Mouse (Mus musculus) midbrain, embryonic 14.5 days (tissue): ENCODE measurements around the gene Stim1. TPM values are rescaled to one million over a fixed set of nuclear protein-coding genes. Genes with fewer than 3 reads are reported as not detected.

ENCODE experiments used
- ATAC-seq: fragments of 200-750 bp; cut with Nextera tagmentation; 2 replicates; pipeline ENCODE4 v1.8.0; 2017; ENCODE audit warnings: moderate number of reproducible peaks, moderate library complexity; ENCODE audit not compliant: low FRiP score, low TSS enrichment
- DNase-seq: peaks from one replicate; pipeline ENCODE4 v3.0.0-alpha.2; 2015
- H3K27ac ChIP-seq: fragments of 300-500 bp; sonication (generic); replicated peaks from 2 replicates; pipeline ENCODE4 v1.5.1; 2014; ENCODE audit warnings: mild to moderate bottlenecking, low read depth, low read length, moderate library complexity
- H3K27me3 ChIP-seq: fragments of 300-500 bp; sonication (generic); 2 replicates; pipeline ENCODE4 v1.6.1; 2014; ENCODE audit warnings: low read length, control low read depth, mixed read lengths; ENCODE audit not compliant: control insufficient read depth, insufficient read depth
- H3K36me3 ChIP-seq: fragments of 300-500 bp; sonication (generic); 2 replicates; pipeline ENCODE4 v1.6.1; 2014; ENCODE audit warnings: low read length, control low read depth; ENCODE audit not compliant: control insufficient read depth, insufficient read depth
- H3K4me1 ChIP-seq: fragments of 300-500 bp; sonication (generic); 2 replicates; pipeline ENCODE4 v1.6.1; 2014; ENCODE audit warnings: mild to moderate bottlenecking, antibody characterized with exemption, low read length, control low read depth; ENCODE audit not compliant: control insufficient read depth, insufficient read depth
- H3K4me2 ChIP-seq: fragments of 300-500 bp; sonication (generic); 2 replicates; pipeline ENCODE4 v1.6.1; 2014; ENCODE audit warnings: mild to moderate bottlenecking, low read length, moderate library complexity
- H3K4me3 ChIP-seq: fragments of 300-500 bp; sonication (generic); replicated peaks from 2 replicates; pipeline ENCODE4 v1.5.1; 2014; ENCODE audit warnings: low read depth, low read length
- H3K9ac ChIP-seq: fragments of 300-500 bp; sonication (generic); replicated peaks from 2 replicates; pipeline ENCODE4 v1.6.1; 2014; ENCODE audit warnings: mild to moderate bottlenecking, low read length, moderate library complexity
- H3K9me3 ChIP-seq: fragments of 300-500 bp; sonication (generic); 2 replicates; pipeline ENCODE4 v1.6.1; 2016; ENCODE audit warnings: low read length, control low read depth, mixed read lengths; ENCODE audit not compliant: control insufficient read depth
- WGBS: fragments of 180-500 bp; shearing (Covaris S2); extraction: QIAGEN DNeasy Blood & Tissue Kit; methylation state at CpG from one replicate; pipeline ENCODE4 v1.1.7; 2014; 5-methylcytosine and 5-hydroxymethylcytosine counted together
- polyA plus RNA-seq: library from polyadenylated mRNA; unstranded; fragments of >200 nt; fragmentation: Nextera tagmentation; extraction: Ambion mirVana; gene quantifications from 2 replicates; pipeline ENCODE4 v1.2.1, GENCODE M21; 2014

Stim1 gene
- polyA plus RNA-seq, 1 experiment from 2014 or later = 11.3 TPM

- Histone ChIP-seq H3K9ac (no peak overlapping the region), H3K4me3 (no peak overlapping the region), H3K27ac (no peak overlapping the region), H3K9me3 (no peaks in the 10 kb centered on the region), H3K27me3 (0 out of 2 replicates have a peak, but pooled peaks cover 4% of the 10 kb centered on the region), H3K4me2 (no peak overlapping the region), H3K4me1 (peaks cover 6% of the 10 kb centered on the region), H3K36me3 (no peaks in the 10 kb centered on the region)
- 93% methylated on average over 3 of the region's 3 CpGs for WGBS
- DNase-seq (no peak), ATAC-seq (no peak)
Observed at GRCm38 (mm10) chr7:102272422-102272948, 4.9 kb downstream of the Stim1 start.

- H3K4me1 ChIP-seq = no peaks in the 10 kb centered on the region
- no peak overlapping the region for H3K9ac ChIP-seq
- no peaks in the 10 kb centered on the region for H3K27me3 ChIP-seq
- no peaks in the 10 kb centered on the region for H3K9me3 ChIP-seq
- DNase-seq (no peak), ATAC-seq (no peak)
- H3K36me3 ChIP-seq = no peaks in the 10 kb centered on the region
- no peak overlapping the region for H3K4me2 ChIP-seq
- WGBS = 86% methylated on average over 1 of the region's 1 CpGs
- H3K4me3 ChIP-seq = no peak overlapping the region
- no peak overlapping the region for H3K27ac ChIP-seq
Observed at GRCm38 (mm10) chr7:102281403-102281802, 13.8 kb downstream of the Stim1 start.

GRCm38 (mm10) chr7:102282261-102282660 is 14.7 kb downstream of the Stim1 start:
- H3K4me1 ChIP-seq = no peaks in the 10 kb centered on the region
- WGBS = 91% methylated on average over 5 of the region's 5 CpGs
- no peaks in the 10 kb centered on the region for H3K36me3 ChIP-seq
- no peaks in the 10 kb centered on the region for H3K27me3 ChIP-seq
- H3K4me3 ChIP-seq = no peak overlapping the region
- H3K27ac ChIP-seq = no peak overlapping the region
- no peak overlapping the region for H3K4me2 ChIP-seq
- DNase-seq (no peak), ATAC-seq (no peak)
- no peak overlapping the region for H3K9ac ChIP-seq
- H3K9me3 ChIP-seq = no peaks in the 10 kb centered on the region

GRCm38 (mm10) chr7:102289466-102289865 is 21.9 kb downstream of the Stim1 start:
- no peak overlapping the region for H3K27ac ChIP-seq
- no peaks in the 10 kb centered on the region for H3K27me3 ChIP-seq
- no peak overlapping the region for H3K9ac ChIP-seq
- H3K4me2 ChIP-seq = no peak overlapping the region
- H3K9me3 ChIP-seq = no peaks in the 10 kb centered on the region
- 84% methylated on average over 6 of the region's 6 CpGs for WGBS
- no peaks in the 10 kb centered on the region for H3K4me1 ChIP-seq
- H3K4me3 ChIP-seq = no peak overlapping the region
- no peaks in the 10 kb centered on the region for H3K36me3 ChIP-seq
- DNase-seq = no peak
- ATAC-seq = no peak

- no peak for ATAC-seq
- H3K27me3 ChIP-seq = no peaks in the 10 kb centered on the region
- H3K4me3 ChIP-seq = no peak overlapping the region
- H3K27ac ChIP-seq = no peak overlapping the region
- 94% methylated on average over 3 of the region's 3 CpGs for WGBS
- H3K9ac ChIP-seq = no peak overlapping the region
- no peaks in the 10 kb centered on the region for H3K9me3 ChIP-seq
- no peaks in the 10 kb centered on the region for H3K36me3 ChIP-seq
- no peaks in the 10 kb centered on the region for H3K4me1 ChIP-seq
- no peak for DNase-seq
- no peak overlapping the region for H3K4me2 ChIP-seq
Observed at GRCm38 (mm10) chr7:102292228-102292627, 24.6 kb downstream of the Stim1 start.

- DNase-seq (peak; percentile 39), ATAC-seq (no peak)
- WGBS = 9% methylated on average over 2 of the region's 2 CpGs
- no peak overlapping the region for H3K27ac ChIP-seq
- no peak overlapping the region for H3K4me2 ChIP-seq
- H3K9ac ChIP-seq = no peak overlapping the region
- H3K4me3 ChIP-seq = no peak overlapping the region
- H3K36me3 ChIP-seq = no peaks in the 10 kb centered on the region
- no peaks in the 10 kb centered on the region for H3K9me3 ChIP-seq
- no peaks in the 10 kb centered on the region for H3K27me3 ChIP-seq
- no peaks in the 10 kb centered on the region for H3K4me1 ChIP-seq
Observed at GRCm38 (mm10) chr7:102293234-102293633, 25.6 kb downstream of the Stim1 start.

GRCm38 (mm10) chr7:102300761-102301160 is 33.2 kb downstream of the Stim1 start:
- H3K4me1 ChIP-seq = no peaks in the 10 kb centered on the region
- no peak overlapping the region for H3K4me2 ChIP-seq
- ATAC-seq (no peak), DNase-seq (no peak)
- H3K4me3 ChIP-seq = no peak overlapping the region
- H3K9ac ChIP-seq = no peak overlapping the region
- WGBS = 82% methylated on average over 1 of the region's 1 CpGs
- H3K27me3 ChIP-seq = no peaks in the 10 kb centered on the region
- H3K27ac ChIP-seq = no peak overlapping the region
- H3K36me3 ChIP-seq = no peaks in the 10 kb centered on the region
- no peaks in the 10 kb centered on the region for H3K9me3 ChIP-seq

- ATAC-seq (no peak), DNase-seq (no peak)
- WGBS = 96% methylated on average over 4 of the region's 4 CpGs
- Histone ChIP-seq H3K4me2 (no peak overlapping the region), H3K9ac (no peak overlapping the region), H3K4me3 (no peak overlapping the region), H3K27ac (no peak overlapping the region), H3K27me3 (no peaks in the 10 kb centered on the region), H3K9me3 (no peaks in the 10 kb centered on the region), H3K4me1 (no peaks in the 10 kb centered on the region), H3K36me3 (no peaks in the 10 kb centered on the region)
Observed at GRCm38 (mm10) chr7:102302471-102302870, 34.9 kb downstream of the Stim1 start.

- Histone ChIP-seq H3K4me1 (no peaks in the 10 kb centered on the region), H3K27ac (no peak overlapping the region), H3K36me3 (no peaks in the 10 kb centered on the region), H3K4me2 (no peak overlapping the region), H3K9ac (no peak overlapping the region), H3K4me3 (no peak overlapping the region), H3K9me3 (no peaks in the 10 kb centered on the region), H3K27me3 (no peaks in the 10 kb centered on the region)
- ATAC-seq = no peak
- DNase-seq = no peak
- 96% methylated on average over 2 of the region's 2 CpGs for WGBS
Observed at GRCm38 (mm10) chr7:102305596-102305995, 38.0 kb downstream of the Stim1 start.
